Mouse (Mus musculus) heart, embryonic 10.5 days (tissue): ENCODE results near the gene Pold1. TPM values are rescaled to one million over a fixed set of nuclear protein-coding genes. Genes with fewer than 3 reads are reported as not detected.

ENCODE experiments used
- DNase-seq: peaks from one replicate; pipeline ENCODE4 v3.0.0-alpha.2; 2017; ENCODE audit warnings: low spot score
- H3K27ac ChIP-seq: fragments of 300-500 bp; sonication (generic); 2 replicates; pipeline ENCODE4 v1.5.1; 2016; ENCODE audit warnings: mild to moderate bottlenecking
- H3K27me3 ChIP-seq: fragments of 300-500 bp; sonication (generic); 2 replicates; pipeline ENCODE4 v1.6.1; 2016; ENCODE audit warnings: mild to moderate bottlenecking; ENCODE audit not compliant: poor library complexity, insufficient read depth, severe bottlenecking
- H3K36me3 ChIP-seq: fragments of 300-500 bp; sonication (generic); 2 replicates; pipeline ENCODE4 v1.6.1; 2016; ENCODE audit warnings: mild to moderate bottlenecking, moderate library complexity
- H3K4me1 ChIP-seq: fragments of 300-500 bp; sonication (generic); 2 replicates; pipeline ENCODE4 v1.6.1; 2016; ENCODE audit warnings: mild to moderate bottlenecking
- H3K4me3 ChIP-seq: fragments of 300-500 bp; sonication (generic); 2 replicates; pipeline ENCODE4 v1.5.1; 2016; ENCODE audit warnings: mild to moderate bottlenecking, moderate library complexity
- H3K9me3 ChIP-seq: fragments of 300-500 bp; sonication (generic); 2 replicates; pipeline ENCODE4 v1.6.1; 2016; ENCODE audit warnings: mild to moderate bottlenecking, moderate library complexity
- WGBS: fragments of 180-500 bp; shearing (Covaris S2); methylation state at CpG from one replicate; pipeline ENCODE4 v1.1.7; 2016; 5-methylcytosine and 5-hydroxymethylcytosine counted together
- polyA plus RNA-seq: library from polyadenylated mRNA; unstranded; fragments of >200 nt; fragmentation: Nextera tagmentation; extraction: Ambion mirVana; gene quantifications from 2 replicates; pipeline ENCODE4 v1.2.1, GENCODE M21; 2016

Pold1 gene
- polyA plus RNA-seq, 1 experiment from 2014 or later = 101 TPM

- H3K27me3 ChIP-seq = peaks cover 22% of the 10 kb centered on the region
- peaks cover 33% of the 10 kb centered on the region for H3K36me3 ChIP-seq
- peak; percentile 99 for DNase-seq
- H3K4me3 ChIP-seq = peak within 1 kb of the TSS; percentile 73
- H3K4me1 ChIP-seq = peaks cover 12% of the 10 kb centered on the region; the same call in 1 of the 2 replicates
- H3K27ac ChIP-seq = peak within 1 kb of the TSS; percentile 98
- under 1% methylated on average over 58 of the region's 58 CpGs for WGBS
- no peaks in the 10 kb centered on the region for H3K9me3 ChIP-seq
These were observed 52.5 kb downstream of the Pold1 start, which contains the start of the genes Emc10 and Fam71e1 for GRCm38 (mm10) chr7:44495992-44496770. TSS of gene Emc10 (minus strand) at chr7:44496529. TSS of gene Fam71e1 (plus strand) at chr7:44496581.

DNA sequence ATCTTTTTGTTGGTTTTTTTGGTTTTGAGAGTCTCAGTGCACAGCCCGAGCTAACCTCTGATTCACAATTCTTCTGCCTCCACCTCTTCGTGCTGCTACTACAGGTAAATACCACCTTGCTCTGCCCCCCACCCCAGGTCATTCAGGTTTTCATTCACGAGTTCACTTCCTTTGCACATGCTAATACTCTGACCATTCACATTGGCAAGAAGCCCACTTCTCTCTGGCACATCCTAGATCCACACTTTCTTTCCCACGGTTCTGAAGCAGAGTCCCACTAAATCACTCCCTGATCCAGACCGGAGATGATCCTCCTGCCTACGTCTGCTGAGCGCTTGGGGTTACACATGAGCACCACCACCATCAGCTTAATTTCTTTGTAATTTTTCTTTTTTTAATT is 53.6 kb downstream of the Pold1 start:
- Histone ChIP-seq H3K36me3 (peaks cover 44% of the 10 kb centered on the region), H3K9me3 (no peaks in the 10 kb centered on the region)
- 86% methylated on average over 7 of the region's 7 CpGs for WGBS

GRCm38 (mm10) chr7:44494681-44495080 is 54.0 kb downstream of the Pold1 start:
- Histone ChIP-seq H3K27ac (no peak overlapping the region), H3K4me1 (peaks cover 12% of the 10 kb centered on the region; the same call in 1 of the 2 replicates), H3K4me3 (no peak overlapping the region), H3K9me3 (no peaks in the 10 kb centered on the region), H3K27me3 (peaks cover 7% of the 10 kb centered on the region), H3K36me3 (peaks cover 48% of the 10 kb centered on the region)
- WGBS = 89% methylated on average over 12 of the region's 12 CpGs
- DNase-seq = no peak

More for the DNA sequence above, 53.6 kb downstream of the Pold1 start:
- Histone ChIP-seq H3K27ac (no peak overlapping the region), H3K4me3 (peak overlapping the region; percentile 73), H3K27me3 (peaks cover 11% of the 10 kb centered on the region), H3K4me1 (peaks cover 12% of the 10 kb centered on the region; the same call in 1 of the 2 replicates)
- DNase-seq = no peak

DNA sequence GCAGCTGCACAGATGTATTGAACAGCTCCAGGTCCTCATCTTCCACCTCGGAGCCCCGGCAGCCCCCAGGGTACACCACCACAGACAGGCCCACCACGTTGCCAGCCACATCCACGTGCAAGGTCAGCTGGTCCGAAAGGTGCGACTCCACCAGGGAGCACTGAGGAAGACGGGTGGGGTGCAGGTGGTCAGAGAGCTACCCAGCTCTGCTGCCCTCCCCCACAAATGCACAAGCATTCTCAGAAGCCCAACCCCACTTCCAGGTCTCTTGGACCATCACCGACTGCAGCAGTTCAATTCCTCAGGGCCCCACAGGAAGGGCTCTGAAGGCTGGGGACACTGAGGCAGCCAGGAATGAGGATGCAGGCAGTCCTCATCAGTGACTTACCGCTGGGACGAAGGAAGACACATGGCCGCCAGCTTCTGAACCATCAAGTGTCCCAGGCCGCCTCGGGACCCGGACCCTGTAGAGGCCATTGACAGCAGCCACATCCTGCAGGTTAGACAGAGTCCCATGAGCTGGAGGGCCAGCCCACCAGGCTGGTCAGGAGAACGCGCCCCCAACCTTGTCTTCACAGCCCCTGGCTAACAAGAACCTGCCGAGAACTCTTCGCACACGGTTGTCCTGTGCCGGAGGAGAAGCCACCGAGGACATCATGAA is 56.4 kb downstream of the Pold1 start:
- Histone ChIP-seq H3K4me1 (peaks cover 13% of the 10 kb centered on the region; the same call in 1 of the 2 replicates), H3K27ac (no peak overlapping the region), H3K36me3 (peaks cover 57% of the 10 kb centered on the region), H3K4me3 (no peak overlapping the region), H3K27me3 (no peaks in the 10 kb centered on the region), H3K9me3 (no peaks in the 10 kb centered on the region)
- peak; percentile 72 for DNase-seq
- WGBS = 92% methylated on average over 21 of the region's 21 CpGs

DNA sequence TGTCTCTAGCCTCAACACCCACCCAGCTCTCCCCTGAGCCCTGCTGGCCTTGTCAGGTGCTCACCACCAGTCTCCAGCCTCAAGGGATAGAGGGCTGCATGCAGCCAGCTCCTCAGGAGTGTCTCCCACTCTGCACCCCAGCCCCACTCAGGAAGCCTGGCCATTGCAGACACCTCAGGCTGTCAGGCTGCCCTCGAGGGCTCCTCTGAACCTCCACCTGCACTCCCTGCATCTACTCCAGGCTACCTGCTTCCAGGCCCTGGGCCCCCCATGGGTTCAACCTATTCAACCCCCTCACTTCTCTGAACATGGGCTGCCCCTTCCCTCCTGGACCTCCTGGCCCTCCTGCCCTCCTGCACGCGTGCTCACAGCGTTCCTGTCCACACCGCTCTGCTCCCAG is 57.3 kb downstream of the Pold1 start:
- Histone ChIP-seq H3K4me3 (no peak overlapping the region), H3K27me3 (no peaks in the 10 kb centered on the region), H3K36me3 (peaks cover 57% of the 10 kb centered on the region), H3K27ac (no peak overlapping the region), H3K4me1 (peaks cover 18% of the 10 kb centered on the region), H3K9me3 (no peaks in the 10 kb centered on the region)
- peak; percentile 64 for DNase-seq
- WGBS = 91% methylated on average over 5 of the region's 5 CpGs

- H3K9me3 ChIP-seq = no peaks in the 10 kb centered on the region
- H3K4me3 ChIP-seq = no peak overlapping the region
- H3K36me3 ChIP-seq = peaks cover 67% of the 10 kb centered on the region
- peaks cover 13% of the 10 kb centered on the region for H3K4me1 ChIP-seq
- no peak overlapping the region for H3K27ac ChIP-seq
- H3K27me3 ChIP-seq = no peaks in the 10 kb centered on the region
- WGBS = 94% methylated on average over 4 of the region's 4 CpGs
- peak; percentile 74 for DNase-seq
These were observed 58.4 kb downstream of the Pold1 start for GRCm38 (mm10) chr7:44490281-44490680.

DNA sequence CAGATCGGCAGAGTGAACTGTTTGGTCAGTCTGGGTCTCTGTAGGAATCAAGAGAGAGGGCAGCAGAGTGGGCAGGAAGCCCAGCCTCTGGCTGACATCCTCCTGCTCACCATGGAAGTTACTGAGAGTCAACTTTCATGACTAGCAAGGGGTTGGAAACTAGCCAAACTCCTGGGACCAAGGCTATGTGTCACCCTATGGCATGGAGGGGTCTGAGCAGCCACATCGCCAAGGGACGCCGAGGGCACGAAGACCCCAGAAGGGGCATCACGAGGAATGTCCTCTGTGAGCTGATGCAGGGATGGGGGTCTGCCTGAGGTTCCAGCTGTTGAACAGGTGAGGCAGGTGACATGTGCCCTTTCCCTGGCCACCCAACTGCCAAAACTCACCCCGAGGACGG is 60.1 kb downstream of the Pold1 start:
- 95% methylated on average over 8 of the region's 8 CpGs for WGBS
- Histone ChIP-seq H3K27ac (no peak overlapping the region), H3K27me3 (no peaks in the 10 kb centered on the region), H3K36me3 (peaks cover 67% of the 10 kb centered on the region), H3K4me3 (no peak overlapping the region), H3K9me3 (no peaks in the 10 kb centered on the region), H3K4me1 (peaks cover 14% of the 10 kb centered on the region)
- DNase-seq = no peak

DNA sequence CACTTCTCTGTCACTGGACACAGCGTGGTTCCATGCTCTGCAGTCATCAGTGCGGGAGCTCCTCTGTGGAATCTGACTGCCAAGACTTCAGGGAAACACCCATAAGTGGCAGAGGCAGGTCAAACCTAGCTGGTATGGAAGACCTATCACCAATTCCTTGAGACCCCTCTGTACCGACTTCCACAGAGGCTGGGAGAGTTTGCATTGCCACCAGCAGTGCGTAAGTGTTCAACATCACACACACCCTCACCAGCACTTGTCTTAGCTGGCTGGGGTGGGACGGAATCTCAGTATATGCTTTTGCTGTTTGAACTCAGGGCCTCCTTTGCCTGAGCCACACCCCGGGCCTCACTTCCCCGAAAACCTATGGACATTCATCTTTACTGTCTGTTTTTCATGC is 60.7 kb downstream of the Pold1 start:
- Histone ChIP-seq H3K36me3 (peaks cover 62% of the 10 kb centered on the region), H3K4me3 (no peak overlapping the region), H3K9me3 (no peaks in the 10 kb centered on the region), H3K27ac (no peak overlapping the region), H3K27me3 (no peaks in the 10 kb centered on the region), H3K4me1 (peaks cover 14% of the 10 kb centered on the region)
- WGBS = 88% methylated on average over 7 of the region's 7 CpGs
- no peak for DNase-seq

DNA sequence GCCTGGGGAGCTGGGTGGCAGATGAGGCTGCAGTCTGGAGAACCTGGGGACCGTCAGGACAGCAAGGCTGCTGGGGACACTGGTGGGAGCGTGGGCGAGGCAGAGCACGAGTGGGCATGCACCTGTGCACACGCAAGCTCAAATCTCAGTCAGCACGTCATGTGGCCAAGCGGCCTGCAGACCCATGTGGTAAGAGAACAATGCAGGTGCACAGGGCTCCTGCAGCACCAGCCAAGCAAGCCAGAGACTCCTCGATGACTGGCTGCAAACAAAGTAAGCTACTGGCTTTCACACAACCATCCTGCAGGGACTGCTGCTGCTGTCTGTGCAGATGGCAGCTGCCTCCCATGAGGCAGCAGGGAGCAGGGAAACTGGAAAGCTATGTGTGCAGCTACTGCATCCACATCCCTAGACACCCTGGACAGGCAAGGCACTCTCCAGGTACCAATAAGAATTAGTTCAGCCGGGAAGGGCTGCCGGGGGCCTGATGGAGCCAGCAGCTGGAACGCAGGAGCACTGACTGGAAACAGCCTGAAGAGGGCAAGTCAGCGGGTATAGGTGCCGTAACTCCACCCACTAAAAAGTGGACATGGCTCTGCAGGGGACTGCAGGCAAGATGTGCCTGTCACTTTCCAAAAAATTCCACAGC is 61.6 kb downstream of the Pold1 start:
- peak overlapping the region; percentile 17 for H3K27ac ChIP-seq
- 51% methylated on average over 13 of the region's 13 CpGs for whole genome bisulfite sequencing
- no peak overlapping the region for H3K4me3 ChIP-seq
- H3K4me1 ChIP-seq = peaks cover 22% of the 10 kb centered on the region
- peaks cover 53% of the 10 kb centered on the region for H3K36me3 ChIP-seq
- no peaks in the 10 kb centered on the region for H3K27me3 ChIP-seq
- DNase-seq = no peak
- H3K9me3 ChIP-seq = no peaks in the 10 kb centered on the region

DNA sequence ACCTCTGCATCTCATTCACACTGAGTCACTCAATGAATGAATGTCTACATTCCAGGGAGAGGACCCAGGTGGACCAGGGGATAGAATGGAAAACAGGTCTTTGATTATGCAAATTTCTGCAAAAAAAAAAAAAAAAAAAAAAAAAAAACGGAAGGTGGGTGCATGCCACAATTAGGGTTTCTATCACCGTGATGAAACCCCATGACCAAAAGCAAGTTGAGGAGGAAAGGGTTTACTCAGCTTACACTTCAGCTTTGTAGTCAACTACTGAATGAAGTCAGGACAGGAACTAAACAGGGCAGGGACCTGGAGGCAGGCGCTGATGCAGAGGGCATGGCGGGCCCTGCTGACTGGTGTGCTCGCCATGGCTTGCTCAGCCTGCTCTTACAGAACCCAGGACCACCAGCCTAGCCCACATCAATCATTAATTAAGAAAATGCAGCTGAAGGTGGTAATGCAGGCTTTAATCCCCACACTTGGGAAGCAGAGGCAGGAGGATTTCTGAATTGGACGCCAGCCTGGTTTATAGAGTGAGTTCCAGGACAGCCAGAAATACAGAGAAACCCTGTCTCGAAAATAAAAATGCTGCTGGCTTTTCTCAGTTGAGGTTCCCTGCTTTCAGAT is 63.0 kb downstream of the Pold1 start:
- Histone ChIP-seq H3K9me3 (no peaks in the 10 kb centered on the region), H3K27ac (no peak overlapping the region), H3K4me1 (peaks cover 24% of the 10 kb centered on the region), H3K27me3 (peaks cover 10% of the 10 kb centered on the region; the same call in 1 of the 2 replicates), H3K36me3 (peaks cover 39% of the 10 kb centered on the region), H3K4me3 (no peak overlapping the region)
- 67% methylated on average over 6 of the region's 7 CpGs for WGBS
- no peak for DNase-seq

DNA sequence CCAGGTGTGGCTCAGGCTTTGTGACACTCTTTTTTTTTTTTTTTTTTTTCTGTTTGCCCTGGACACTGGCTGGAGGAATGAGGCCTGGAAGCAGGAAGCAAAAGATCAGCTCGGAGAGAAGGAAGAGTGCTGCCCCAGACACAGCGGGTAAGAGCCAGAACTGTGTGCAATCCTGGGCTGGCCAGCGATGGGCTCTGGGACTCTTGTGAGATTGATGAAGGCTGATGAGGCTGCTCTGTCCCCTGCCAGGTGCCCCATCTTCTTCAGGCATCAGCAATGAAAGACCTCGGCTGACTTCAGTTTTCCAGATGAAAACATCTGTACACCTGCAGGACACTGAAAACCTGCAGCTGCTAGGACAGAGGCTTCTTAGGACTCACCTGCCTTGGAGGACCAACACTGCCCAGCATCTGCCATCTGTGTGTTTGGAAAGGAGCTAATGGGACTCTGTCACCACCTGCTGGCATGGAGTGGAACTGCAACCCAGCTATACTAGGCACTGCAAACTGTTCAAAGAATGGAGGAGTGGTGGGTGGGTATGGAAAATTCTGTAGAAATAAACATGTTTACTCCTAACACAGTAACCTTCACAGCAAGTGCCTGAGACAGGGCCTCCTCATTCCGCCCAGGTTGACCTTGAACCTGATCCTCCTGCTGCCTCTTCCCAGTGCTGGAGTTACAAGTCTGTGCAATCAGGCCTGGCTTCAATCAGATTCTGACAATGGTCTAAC is 63.6 kb downstream of the Pold1 start:
- H3K9me3 ChIP-seq = no peaks in the 10 kb centered on the region
- peaks cover 33% of the 10 kb centered on the region for H3K36me3 ChIP-seq
- H3K27me3 ChIP-seq = peaks cover 15% of the 10 kb centered on the region; the same call in 1 of the 2 replicates
- H3K4me1 ChIP-seq = peaks cover 30% of the 10 kb centered on the region
- 25% methylated on average over 5 of the region's 5 CpGs for WGBS
- peak; percentile 90 for DNase-seq
- H3K27ac ChIP-seq = no peak overlapping the region
- no peak overlapping the region for H3K4me3 ChIP-seq

DNA sequence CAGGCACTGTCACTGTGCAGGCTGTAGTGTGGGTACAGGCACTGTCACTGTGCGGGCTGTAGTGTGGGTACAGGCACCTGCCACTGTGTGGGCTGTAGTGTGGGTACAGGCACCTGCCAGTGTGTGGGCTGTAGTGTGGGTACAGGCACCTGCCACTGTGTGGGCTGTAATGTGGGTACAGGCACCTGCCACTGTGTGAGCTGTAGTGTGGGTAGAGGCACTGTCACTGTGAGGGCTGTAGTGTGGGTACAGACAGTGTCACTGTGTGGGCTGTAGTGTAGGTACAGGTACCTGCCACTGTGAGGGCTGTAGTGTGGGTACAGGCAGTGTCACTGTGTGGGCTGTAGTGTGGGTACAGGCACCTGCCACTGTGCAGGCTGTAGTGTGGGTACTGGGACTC is 64.5 kb downstream of the Pold1 start:
- H3K4me3 ChIP-seq = peak overlapping the region; percentile 25
- DNase-seq = no peak
- H3K27ac ChIP-seq = peak overlapping the region; percentile 22; the same call in 1 of the 2 replicates
- no peaks in the 10 kb centered on the region for H3K9me3 ChIP-seq
- 89% methylated on average over 1 of the region's 1 CpGs for WGBS
- peaks cover 25% of the 10 kb centered on the region for H3K36me3 ChIP-seq
- peaks cover 20% of the 10 kb centered on the region; the same call in 1 of the 2 replicates for H3K27me3 ChIP-seq
- H3K4me1 ChIP-seq = peaks cover 36% of the 10 kb centered on the region
